ENCODE assay signal across 16 mouse cellular contexts in the genomic region with DNA sequence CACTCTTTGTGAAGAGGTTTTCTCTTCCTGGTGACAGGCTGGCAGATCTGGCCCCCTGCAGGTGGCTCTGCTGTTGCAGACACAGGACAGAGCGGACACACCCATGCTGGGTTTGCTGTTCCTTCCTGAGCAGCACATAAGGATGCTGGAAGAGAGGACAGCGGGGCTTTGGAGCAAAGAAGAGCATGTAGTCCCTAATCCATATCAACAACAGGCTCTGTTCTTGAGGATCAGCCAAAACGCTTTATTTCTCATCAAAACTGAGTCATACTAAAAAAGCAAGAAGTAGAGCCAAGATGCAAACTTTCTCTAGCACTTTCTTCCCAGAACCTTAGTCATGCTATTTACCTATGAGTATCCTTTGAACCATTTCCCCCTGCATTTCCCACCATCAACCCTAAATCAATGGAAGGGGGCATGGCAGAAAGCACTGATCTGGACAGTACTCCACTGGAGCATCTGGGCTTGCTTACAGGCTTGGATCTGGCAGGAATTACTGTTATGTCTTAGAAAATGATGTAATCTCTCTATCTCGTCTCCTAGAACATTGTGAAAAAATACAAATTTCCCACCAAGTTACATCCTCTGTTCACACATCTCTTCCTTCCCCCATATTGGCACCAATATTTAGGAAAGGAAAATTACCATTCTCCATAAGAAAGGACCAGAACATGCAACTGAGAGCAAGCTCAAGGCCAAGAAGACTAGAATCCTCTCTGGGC.
A peak's percentile ranks its signal among the peaks of the same experiment; 100 is the strongest.
DNase-seq lines count a peak whose midpoint lies in the region; ATAC-seq and TF ChIP-seq lines count a peak whose summit lies in the region.
"Had no signal": no experiment of that assay in that cellular context is flagged by ENCODE, and none has a peak within 500 bp of the region (broad histone marks: within the 10 kb centered on the region; RNA-seq: fewer than 3 reads in every experiment).

No protein-coding gene starts in this region.

- no peaks in the 10 kb centered on the region for H3K9me3 ChIP-seq in intestine, postnatal 0 days (ENCODE audit: control insufficient read depth)
- H3K9me3 ChIP-seq: hindbrain, embryonic 15.5 days; midbrain, embryonic 13.5 days had no signal

- no peaks in the 10 kb centered on the region for H3K36me3 ChIP-seq in intestine, postnatal 0 days (ENCODE audit: control insufficient read depth, insufficient read depth)
- H3K36me3 ChIP-seq in thymus, adult 2 months (ENCODE audit: control insufficient read depth, insufficient read depth, low read length) = no peaks in the 10 kb centered on the region
- H3K36me3 ChIP-seq: hindbrain, embryonic 15.5 days; midbrain, embryonic 13.5 days had no signal

- intact Hi-C loops in heart, postnatal 25 days (cut with DNase I) = no loop called here
- intact Hi-C loops in left cerebral cortex, postnatal 36 days (cut with DNase I) = no loop called here

- H3K4me1 ChIP-seq in intestine, postnatal 0 days (replicated peaks; ENCODE audit: control insufficient read depth, insufficient read depth, low read length) = no peaks in the 10 kb centered on the region
- no peaks in the 10 kb centered on the region for H3K4me1 ChIP-seq in thymus, adult 2 months (replicated peaks; ENCODE audit: control insufficient read depth, insufficient read depth, low read length)
- H3K4me1 ChIP-seq: hindbrain, embryonic 15.5 days; midbrain, embryonic 13.5 days had no signal

- no peak overlapping the region for H3K27ac ChIP-seq in intestine, postnatal 0 days (ENCODE audit: low read depth, low read length)
- no peak overlapping the region for H3K27ac ChIP-seq in thymus, adult 2 months (ENCODE audit: control insufficient read depth, insufficient read depth, low read length)
- H3K27ac ChIP-seq: hindbrain, embryonic 15.5 days; macrophage; midbrain, embryonic 13.5 days had no signal

- no peak overlapping the region for H3K4me3 ChIP-seq in intestine, postnatal 0 days (ENCODE audit: low read depth, low read length)
- no peak overlapping the region for H3K4me3 ChIP-seq in thymus, adult 2 months (ENCODE audit: control insufficient read depth, insufficient read depth, low read length)
- H3K4me3 ChIP-seq: hindbrain, embryonic 15.5 days; midbrain, embryonic 13.5 days had no signal

- WGBS in intestine, postnatal 0 days = 59% methylated on average over 4 of the region's 4 CpGs
- WGBS in thymus, adult 2 months = 82% methylated on average over 4 of the region's 4 CpGs

- ATAC-seq in CD4-positive, CD25-positive, alpha-beta regulatory T cell, adult 4 months = no peak
- no peak for ATAC-seq in intestine, postnatal 0 days
- ATAC-seq: forebrain, postnatal 0 days; liver, postnatal 0 days; midbrain, embryonic 13.5 days had no signal

- TF ChIP-seq CTCF in intestine, postnatal 0 days (IDR thresholded peaks at IDR 0.05; ENCODE audit: low read depth) = no peak
- no peak for TF ChIP-seq CTCF in thymus, adult 2 months (IDR thresholded peaks at IDR 0.05; ENCODE audit: borderline replicate concordance, control insufficient read depth, extremely low read depth, insufficient read depth, low read length, poor library complexity)

- peak; percentile 21 for DNase-seq in gastrocnemius, adult 18-20 months (ENCODE audit: low spot score)
- DNase-seq in gastrocnemius, adult 8-10 months (ENCODE audit: low spot score in 2 of 2) = no peak
- peak; percentile 15 for DNase-seq in ZHBTc4 (ENCODE audit: low read depth, low spot score)
- DNase-seq in heart, postnatal 25 days (ENCODE audit: low spot score) = peak; percentile 1
- peak; percentile 30 to 32 for DNase-seq in left cerebral cortex, postnatal 36 days (ENCODE audit: low spot score in 2 of 2)
- no peak for DNase-seq in thymus, adult 2 months
- DNase-seq: adrenal gland, postnatal 36 days; cerebellum, adult 18-20 months; forebrain, postnatal 0 days; kidney, adult 2 months; liver, postnatal 0 days had no signal

- no peaks in the 10 kb centered on the region for H3K27me3 ChIP-seq in intestine, postnatal 0 days (replicated peaks; ENCODE audit: control insufficient read depth, insufficient read depth, low read length)
- H3K27me3 ChIP-seq in thymus, adult 2 months (ENCODE audit: control insufficient read depth, insufficient read depth, low read length) = no peaks in the 10 kb centered on the region
- H3K27me3 ChIP-seq: hindbrain, embryonic 15.5 days; midbrain, embryonic 13.5 days had no signal

- H3K4me2 ChIP-seq in intestine, postnatal 0 days (replicated peaks; ENCODE audit: low read depth) = no peak overlapping the region
- H3K4me2 ChIP-seq: hindbrain, embryonic 15.5 days; midbrain, embryonic 13.5 days had no signal

- H3K9ac ChIP-seq in intestine, postnatal 0 days (ENCODE audit: low read depth, low read length) = no peak overlapping the region
- H3K9ac ChIP-seq: forebrain, postnatal 0 days; hindbrain, embryonic 15.5 days; liver, postnatal 0 days; midbrain, embryonic 13.5 days had no signal

- no peak for TF ChIP-seq POLR2A in thymus, adult 2 months (IDR thresholded peaks at IDR 0.05; ENCODE audit: control insufficient read depth, extremely low read depth, insufficient read depth, low read length, poor library complexity)

Comparison
In these comparisons a context has a peak if more than half of its experiments do, and no peak if none do; other contexts are left out.
1. DNase-seq: peak in gastrocnemius, adult 18-20 months (single experiment), ZHBTc4 (single experiment), heart, postnatal 25 days (single experiment) and left cerebral cortex, postnatal 36 days (2 of 2); none in gastrocnemius, adult 8-10 months (0 of 2) and thymus, adult 2 months (single experiment).